Mouse (Mus musculus): Measurements from ENCODE around the gene Tspan1.

Tspan1 gene

DNA sequence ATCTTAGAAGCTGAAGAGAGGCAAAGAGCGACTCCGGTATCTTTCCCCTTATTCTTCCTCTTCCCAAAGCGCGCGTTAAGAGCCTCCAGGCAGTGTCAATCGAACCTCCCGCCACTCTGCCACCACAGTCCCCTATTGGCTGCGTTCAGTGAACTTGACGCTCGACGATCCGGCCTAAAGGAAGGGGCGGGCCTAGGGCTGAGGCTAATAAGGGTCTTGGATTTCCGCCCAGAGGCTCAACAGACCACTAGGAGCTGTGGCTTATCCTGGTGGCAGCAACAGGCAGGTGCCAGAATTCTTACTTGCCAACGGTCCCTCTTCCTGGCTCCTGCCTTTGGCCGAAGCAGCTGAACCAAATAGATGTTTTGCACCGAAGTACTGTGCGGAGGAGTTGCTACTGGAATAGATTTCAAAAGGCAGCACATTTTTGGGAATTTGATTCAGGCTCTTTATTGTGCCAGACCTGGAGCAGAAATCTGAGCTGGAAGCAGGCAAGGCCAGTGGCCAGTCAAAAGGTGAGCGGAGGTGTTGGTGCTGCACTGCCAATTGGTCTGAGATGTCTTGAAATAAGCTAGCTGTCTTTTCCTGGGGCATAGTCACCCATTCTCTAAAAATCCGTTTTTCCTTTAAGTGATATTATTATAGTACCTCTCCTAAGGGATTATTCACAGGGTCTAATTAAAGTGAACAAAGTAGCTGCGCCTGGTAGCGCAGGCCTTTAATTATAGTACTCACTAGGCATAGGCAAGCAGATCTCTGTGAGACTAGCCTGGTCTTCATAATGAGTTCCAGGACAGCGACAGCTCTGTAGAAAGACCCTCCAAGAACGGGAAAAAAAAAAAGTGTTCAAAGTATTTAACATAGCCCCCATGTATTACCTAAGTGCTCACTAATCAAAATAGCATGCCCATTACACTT lies 43.5 kb downstream of the Tspan1 start, which contains the start of the genes Rad54l and Pomgnt1:
Gene Rad54l (minus strand): TSS at position 89 of the 918 bp plus-strand sequence.
Gene Pomgnt1 (plus strand): TSS at position 239 of the 918 bp plus-strand sequence.
- DNase-seq: peak; percentile 76

DNA sequence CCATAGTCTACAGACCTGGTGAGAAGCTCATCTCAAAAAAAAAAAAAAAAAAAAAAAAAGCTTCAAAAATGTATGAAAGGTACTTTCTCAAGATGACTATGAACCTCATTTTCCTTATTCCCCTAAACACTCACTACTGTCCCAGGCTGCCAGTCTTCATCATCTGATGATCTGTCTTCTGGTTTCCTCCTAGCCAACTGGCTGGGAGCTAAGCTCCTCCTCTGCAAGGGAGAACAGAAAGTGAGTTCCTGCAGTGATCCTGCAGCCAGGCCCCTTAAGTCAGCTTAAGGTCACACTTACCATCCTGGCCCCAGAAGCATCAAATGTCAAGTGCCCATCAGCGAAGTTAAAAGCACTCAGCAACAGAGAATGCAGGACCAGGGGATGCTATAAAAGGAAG lies 44.6 kb downstream of the Tspan1 start:
- DNase-seq: no peak
